Mouse (Mus musculus) liver, embryonic 14.5 days (tissue): Measurements from ENCODE around the gene Efna1.

Experiments
- CTCF ChIP-seq: IDR thresholded peaks from 2 replicates; pipeline ENCODE4 v1.5.1; 2016; ENCODE audit warnings: antibody characterized with exemption, low read depth, control low read depth
- EP300 ChIP-seq: IDR thresholded peaks from 2 replicates; pipeline ENCODE4 v1.6.1; 2016; ENCODE audit warnings: antibody characterized with exemption, low read depth

- TF ChIP-seq CTCF (no peak), EP300 (no peak)
Observed at GRCm38 (mm10) chr3:89279153-89279890, 1.6 kb downstream of the Efna1 start.
